Mouse (Mus musculus): ENCODE measurements around the gene S100a11. TPM values are rescaled to one million over a fixed set of nuclear protein-coding genes. Genes with fewer than 3 reads are reported as not detected.

Gene S100a11
- total RNA-seq, 2 experiments from 2014 or later = 8.0 to 11.0 TPM

- TF ChIP-seq CTCF (IDR thresholded peaks at IDR 0.05) = no peak
- intact Hi-C loops (cut with DNase I) = no loop called here
- Histone ChIP-seq H3K27ac (no peak overlapping the region), H3K4me3 (0 out of 2 replicates have a peak overlapping the region, but pooled peaks have one; percentile 0)
- DNase-seq (ENCODE audit: extremely low spot score in 1 of 2, low spot score in 2 of 2) = no peak
Observed at GRCm38 (mm10) chr3:93505960-93506863, 14.1 kb upstream of the S100a11 start.

GRCm38 (mm10) chr3:93506881-93507325 lies 13.4 kb upstream of the S100a11 start:
- TF ChIP-seq CTCF (IDR thresholded peaks at IDR 0.05) = no peak
- no peak for DNase-seq (ENCODE audit: extremely low spot score in 1 of 2, low spot score in 2 of 2)
- Histone ChIP-seq H3K27ac (no peak overlapping the region), H3K4me3 (no peak overlapping the region)
- intact Hi-C loops (cut with DNase I) = no loop called here

GRCm38 (mm10) chr3:93509301-93509700 lies 11.0 kb upstream of the S100a11 start:
- H3K4me3 ChIP-seq = no peak overlapping the region
- no peak for DNase-seq (ENCODE audit: extremely low spot score in 1 of 2, low spot score in 2 of 2)
- H3K27ac ChIP-seq = no peak overlapping the region
- intact Hi-C loops (cut with DNase I) = no loop called here
- no peak for TF ChIP-seq CTCF (IDR thresholded peaks at IDR 0.05)

GRCm38 (mm10) chr3:93511036-93511435 lies 9.3 kb upstream of the S100a11 start:
- DNase-seq (ENCODE audit: extremely low spot score in 1 of 2, low spot score in 2 of 2) = no peak
- Histone ChIP-seq H3K4me3 (no peak overlapping the region), H3K27ac (no peak overlapping the region)
- no peak for TF ChIP-seq CTCF (IDR thresholded peaks at IDR 0.05)
- intact Hi-C loops (cut with DNase I) = no loop called here

GRCm38 (mm10) chr3:93511801-93512200 lies 8.5 kb upstream of the S100a11 start:
- Histone ChIP-seq H3K27ac (no peak overlapping the region), H3K4me3 (no peak overlapping the region)
- intact Hi-C loops (cut with DNase I) = no loop called here
- no peak for TF ChIP-seq CTCF (IDR thresholded peaks at IDR 0.05)
- DNase-seq (ENCODE audit: extremely low spot score in 1 of 2, low spot score in 2 of 2) = no peak

GRCm38 (mm10) chr3:93512386-93513101 lies 7.7 kb upstream of the S100a11 start:
- intact Hi-C loops (cut with DNase I) = no loop called here
- DNase-seq (ENCODE audit: extremely low spot score in 1 of 2, low spot score in 2 of 2) = no peak
- Histone ChIP-seq H3K27ac (no peak overlapping the region), H3K4me3 (no peak overlapping the region)
- no peak for TF ChIP-seq CTCF (IDR thresholded peaks at IDR 0.05)

GRCm38 (mm10) chr3:93514628-93515027 lies 5.7 kb upstream of the S100a11 start:
- no peak overlapping the region for H3K27ac ChIP-seq
- intact Hi-C loops (cut with DNase I) = no loop called here
- no peak for TF ChIP-seq CTCF (IDR thresholded peaks at IDR 0.05)
- H3K4me3 ChIP-seq = no peak overlapping the region
- DNase-seq (ENCODE audit: extremely low spot score in 1 of 2, low spot score in 2 of 2) = no peak

- H3K27ac ChIP-seq = no peak overlapping the region
- no peak for DNase-seq (ENCODE audit: extremely low spot score in 1 of 2, low spot score in 2 of 2)
- no peak overlapping the region for H3K4me3 ChIP-seq
- no peak for TF ChIP-seq CTCF (IDR thresholded peaks at IDR 0.05)
- intact Hi-C loops (cut with DNase I) = no loop called here
Observed at GRCm38 (mm10) chr3:93517343-93517742, 2.9 kb upstream of the S100a11 start.

GRCm38 (mm10) chr3:93519856-93520329 lies 395 bp upstream of the S100a11 start:
- Histone ChIP-seq H3K27ac (no peak overlapping the region), H3K4me3 (no peak overlapping the region)
- TF ChIP-seq CTCF (IDR thresholded peaks at IDR 0.05) = no peak
- no peak for DNase-seq (ENCODE audit: extremely low spot score in 1 of 2, low spot score in 2 of 2)
- intact Hi-C loops (cut with DNase I) = no loop called here

GRCm38 (mm10) chr3:93521462-93522057 lies 1.3 kb downstream of the S100a11 start:
- no peak overlapping the region for H3K27ac ChIP-seq
- H3K4me3 ChIP-seq = no peak overlapping the region
- no peak for TF ChIP-seq CTCF (IDR thresholded peaks at IDR 0.05)
- intact Hi-C loops (cut with DNase I) = no loop called here
- DNase-seq (ENCODE audit: extremely low spot score in 1 of 2, low spot score in 2 of 2) = no peak

GRCm38 (mm10) chr3:93522611-93523010 lies 2.3 kb downstream of the S100a11 start:
- peak; percentile 48 to 66 for DNase-seq (ENCODE audit: extremely low spot score in 1 of 2, low spot score in 2 of 2)
- Histone ChIP-seq H3K27ac (no peak overlapping the region), H3K4me3 (no peak overlapping the region)
- peak; percentile 90 for TF ChIP-seq CTCF (IDR thresholded peaks at IDR 0.05)
- intact Hi-C loops (cut with DNase I) = no loop called here

GRCm38 (mm10) chr3:93527300-93527699 lies 7.0 kb downstream of the S100a11 start:
- intact Hi-C loops (cut with DNase I) = no loop called here
- H3K4me3 ChIP-seq = no peak overlapping the region
- H3K27ac ChIP-seq = no peak overlapping the region
- TF ChIP-seq CTCF (IDR thresholded peaks at IDR 0.05) = no peak
- DNase-seq (ENCODE audit: extremely low spot score in 1 of 2, low spot score in 2 of 2) = no peak

Measured in left cerebral cortex, adult 2 months (tissue).